Mouse (Mus musculus): ENCODE measurements around the gene Ptk7. TPM values are rescaled to one million over a fixed set of nuclear protein-coding genes. Genes with fewer than 3 reads are reported as not detected.
A peak's percentile ranks its signal among the peaks of the same experiment; 100 is the strongest.
"Not testable (repeated sequence)": the region's sequence is repeated elsewhere in the genome, so short reads cannot be mapped to it uniquely, and the experiment has no call there.

Gene Ptk7
- total RNA-seq, 2 experiments from 2014 or later: 11.2 to 11.4 TPM

GRCm38 (mm10) chr17:46557321-46557720 is 72.0 kb downstream of the Ptk7 start:
- not testable (repeated sequence) for DNase-seq (ENCODE audit: low spot score in 2 of 2)

DNA sequence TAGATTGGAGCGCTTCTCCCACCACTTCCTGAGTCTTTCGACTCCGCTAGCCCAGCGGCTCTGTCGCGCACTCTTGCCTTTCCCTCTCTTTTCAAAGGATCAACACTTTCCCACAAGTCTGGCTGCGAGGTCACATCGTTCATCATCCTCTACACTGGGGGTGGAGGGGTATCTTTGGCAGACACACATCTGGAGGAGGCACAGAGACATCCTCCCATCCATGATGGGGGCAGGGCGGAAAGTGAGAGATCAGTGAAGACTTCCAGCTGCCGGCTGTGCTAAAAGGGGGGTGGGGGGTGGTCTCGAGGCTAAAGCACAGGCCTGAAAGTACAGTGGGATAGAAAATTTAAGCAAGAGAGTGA is 72.7 kb downstream of the Ptk7 start:
- DNase-seq (ENCODE audit: low spot score in 2 of 2): no peak

DNA sequence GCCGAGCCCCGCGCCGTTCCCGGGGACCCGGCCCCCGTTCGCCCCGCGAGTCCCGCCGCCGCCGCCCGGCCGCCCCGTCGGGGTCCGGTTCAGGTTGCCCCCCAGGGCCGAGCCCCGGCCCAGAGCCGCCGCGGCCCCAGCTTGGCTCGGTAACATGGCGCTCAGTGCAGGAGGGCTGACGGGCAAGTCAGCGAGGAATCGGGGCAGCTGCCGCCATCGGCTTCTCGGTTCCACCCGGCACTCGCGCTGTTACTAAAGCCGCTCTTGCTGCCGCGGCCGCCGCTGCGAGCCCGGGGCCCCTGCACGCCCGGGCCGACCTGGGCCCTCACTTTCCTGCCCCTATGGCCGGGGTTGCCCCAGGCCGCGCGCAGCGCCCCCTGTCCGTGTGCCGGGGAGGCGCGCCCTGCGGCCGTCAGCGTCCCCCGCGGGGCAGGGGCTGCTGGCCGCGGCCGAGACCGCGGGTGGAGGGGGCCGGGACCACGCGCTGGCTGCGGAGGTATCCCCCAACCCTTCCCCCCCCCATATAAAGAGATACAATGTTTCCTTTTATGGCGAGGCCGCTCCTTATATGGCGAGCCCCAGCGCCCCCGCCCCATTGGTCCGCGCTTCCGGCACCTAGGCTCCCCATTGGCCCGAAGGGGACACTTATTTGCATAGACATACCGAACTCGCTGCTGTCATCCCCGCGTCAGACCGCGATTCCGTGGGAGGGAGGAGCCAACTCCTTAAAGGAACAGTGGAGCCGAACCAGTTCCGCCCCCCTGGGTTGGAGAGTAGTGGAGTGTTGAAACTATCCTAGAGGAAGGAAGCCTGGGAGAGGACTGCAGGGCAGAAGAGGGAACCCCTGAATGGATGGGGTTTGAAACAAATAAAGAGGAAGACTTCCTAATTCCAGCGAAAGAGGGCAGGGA is 73.4 kb downstream of the Ptk7 start, which contains the start of gene Srf:
Srf (minus strand) TSS at position 503 of the 911 bp plus-strand sequence.
- DNase-seq (ENCODE audit: low spot score in 2 of 2): peak; percentile 92 to 98

- peak in 1 of 2 experiments; percentile 46 for DNase-seq (ENCODE audit: low spot score in 2 of 2)
Observed at GRCm38 (mm10) chr17:46554977-46555672, 74.2 kb downstream of the Ptk7 start.

DNA sequence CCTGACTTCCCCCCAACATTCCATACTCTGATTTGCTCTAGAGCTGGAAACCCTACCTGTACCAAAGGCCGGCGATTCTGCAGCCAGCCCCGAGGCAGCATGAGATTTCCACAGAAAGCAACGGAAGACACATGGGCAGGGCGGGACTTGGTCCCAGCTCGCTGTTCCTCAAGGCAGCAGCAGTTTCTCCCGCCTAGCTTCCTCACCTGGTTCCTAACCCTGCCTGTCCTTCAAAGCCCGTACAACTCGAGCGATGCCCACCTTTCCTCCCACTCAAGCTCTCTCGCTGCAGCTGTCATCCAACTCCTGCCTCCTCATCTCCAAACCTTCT is 74.7 kb downstream of the Ptk7 start:
- DNase-seq (ENCODE audit: low spot score in 2 of 2): peak in 1 of 2 experiments; percentile 34

GRCm38 (mm10) chr17:46553926-46554325 is 75.4 kb downstream of the Ptk7 start:
- DNase-seq (ENCODE audit: low spot score in 2 of 2): no peak

- no peak for DNase-seq (ENCODE audit: low spot score in 2 of 2)
Observed at GRCm38 (mm10) chr17:46553469-46553868, 75.8 kb downstream of the Ptk7 start.

- peak; percentile 89 to 94 for DNase-seq (ENCODE audit: low spot score in 2 of 2)
Observed at GRCm38 (mm10) chr17:46552841-46553423, 76.4 kb downstream of the Ptk7 start.

DNA sequence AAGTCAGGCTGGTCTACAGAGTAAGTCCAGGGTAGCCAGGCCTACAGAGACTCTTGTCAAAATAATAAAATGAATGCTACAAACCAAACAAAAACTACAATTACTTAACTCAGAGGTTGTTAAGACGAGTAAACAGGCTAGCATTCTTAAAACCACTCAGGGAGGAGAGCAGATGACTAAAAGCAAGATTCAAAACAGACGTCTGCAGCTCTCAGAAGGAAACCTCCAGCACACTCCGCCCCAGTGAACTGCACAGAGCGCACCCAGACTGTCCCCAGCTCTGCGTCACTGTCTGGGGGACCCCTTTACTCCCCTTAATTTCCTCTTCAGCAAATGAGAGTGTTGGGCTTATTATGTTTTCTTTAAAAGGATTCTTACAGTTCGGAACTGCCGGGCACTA is 77.2 kb downstream of the Ptk7 start:
- no peak for DNase-seq (ENCODE audit: low spot score in 2 of 2)

- DNase-seq (ENCODE audit: low spot score in 2 of 2): no peak
Observed at GRCm38 (mm10) chr17:46551369-46551768, 77.9 kb downstream of the Ptk7 start.

GRCm38 (mm10) chr17:46550904-46551303 is 78.4 kb downstream of the Ptk7 start:
- no peak for DNase-seq (ENCODE audit: low spot score in 2 of 2)

- DNase-seq (ENCODE audit: low spot score in 2 of 2): no peak
Observed at GRCm38 (mm10) chr17:46549642-46550041, 79.7 kb downstream of the Ptk7 start.

- DNase-seq (ENCODE audit: low spot score in 2 of 2): no peak
Observed at GRCm38 (mm10) chr17:46549193-46549592, 80.1 kb downstream of the Ptk7 start.

- no peak for DNase-seq (ENCODE audit: low spot score in 2 of 2)
Observed at GRCm38 (mm10) chr17:46548741-46549140, 80.6 kb downstream of the Ptk7 start.

DNA sequence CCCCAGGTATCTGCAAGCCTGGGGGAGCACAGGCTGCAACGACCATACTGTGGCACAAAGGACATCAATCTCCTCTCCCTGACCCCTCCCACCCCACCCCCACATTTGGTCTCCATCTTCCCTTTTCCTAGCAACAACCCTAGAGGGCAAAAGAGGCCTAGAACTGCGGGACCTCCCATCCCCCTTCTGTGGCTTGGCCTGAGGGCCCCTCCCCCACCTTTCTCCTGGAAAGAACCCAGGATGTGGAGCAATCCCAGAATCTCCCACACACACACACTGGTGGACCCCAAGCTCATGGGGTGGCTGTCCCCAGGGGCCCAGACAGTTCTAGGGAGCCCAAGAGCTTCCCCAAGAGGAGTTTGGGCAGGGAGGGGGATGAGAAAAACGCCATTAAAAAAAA is 81.4 kb downstream of the Ptk7 start:
- no peak for DNase-seq (ENCODE audit: low spot score in 2 of 2)

GRCm38 (mm10) chr17:46546995-46547394 is 82.3 kb downstream of the Ptk7 start:
- DNase-seq (ENCODE audit: low spot score in 2 of 2): no peak

GRCm38 (mm10) chr17:46546591-46546990 is 82.7 kb downstream of the Ptk7 start:
- DNase-seq (ENCODE audit: low spot score in 2 of 2): no peak

DNA sequence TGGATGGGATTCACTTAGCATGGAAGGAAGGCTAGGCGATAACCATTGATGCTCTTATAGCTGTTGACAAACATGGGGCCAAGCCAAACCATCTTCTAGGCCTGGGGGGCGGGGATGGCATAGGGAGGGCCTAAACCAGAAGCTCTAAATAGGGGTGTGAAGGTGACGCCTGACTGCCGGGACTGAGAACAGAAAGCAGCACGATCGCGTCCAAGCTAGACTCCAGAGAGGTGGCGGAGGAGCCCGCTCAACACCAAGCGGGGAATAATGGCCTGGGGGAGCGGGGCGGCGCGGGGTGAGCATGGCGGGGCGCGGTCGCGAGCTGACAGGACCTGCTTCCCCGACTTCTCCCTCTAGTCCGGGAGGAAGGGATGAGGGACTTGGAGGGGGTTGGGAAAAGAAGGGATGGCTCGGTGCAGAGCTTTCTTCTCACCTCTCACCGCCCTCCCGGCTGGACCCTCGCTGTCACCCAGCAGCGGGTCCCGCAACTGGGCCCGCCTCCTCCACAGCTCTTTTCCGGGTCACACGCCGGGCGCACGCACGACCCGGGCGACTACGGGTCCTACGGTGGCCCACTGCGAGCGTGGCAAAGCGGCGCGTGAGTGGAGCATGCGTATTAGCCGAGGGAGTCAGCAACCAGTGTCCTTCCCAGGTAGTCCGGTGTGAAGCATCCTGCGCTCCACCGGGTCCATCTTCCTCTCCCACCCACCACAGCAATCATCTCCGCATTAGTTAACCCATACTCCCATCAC is 83.3 kb downstream of the Ptk7 start, which contains the start of gene Cul9:
Cul9 (minus strand) TSS at position 576 of the 752 bp plus-strand sequence.
- peak; percentile 78 to 90 for DNase-seq (ENCODE audit: low spot score in 2 of 2)

DNA sequence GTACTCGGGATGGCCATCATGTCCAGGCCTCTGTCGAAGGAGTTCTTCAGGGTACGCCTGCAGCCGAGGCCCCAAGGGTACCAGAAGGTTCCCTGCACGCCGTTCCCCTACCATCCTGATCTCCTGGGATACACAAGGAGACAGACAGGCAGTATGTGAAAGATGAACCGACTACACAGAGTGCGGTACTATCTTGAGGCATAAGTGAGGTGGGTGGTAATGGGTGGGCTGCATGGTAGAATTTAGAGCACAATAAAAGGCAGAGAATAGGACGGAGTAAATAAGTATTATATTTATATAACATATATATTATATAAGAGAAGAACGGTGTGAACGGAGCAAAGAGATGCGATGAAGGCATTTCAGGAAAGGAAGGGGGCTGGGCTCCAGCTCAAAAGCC is 85.6 kb downstream of the Ptk7 start:
- no peak for DNase-seq (ENCODE audit: low spot score in 2 of 2)

- DNase-seq (ENCODE audit: low spot score in 2 of 2): peak; percentile 59 to 69
Observed at GRCm38 (mm10) chr17:46525579-46526307, 103.6 kb downstream of the Ptk7 start.
